Mouse (Mus musculus): ENCODE measurements around the gene Tmem9. TPM values are rescaled to one million over a fixed set of nuclear protein-coding genes. Genes with fewer than 3 reads are reported as not detected.

Tmem9 gene
- polyA plus RNA-seq, 2 experiments = 111 to 162 TPM

GRCm38 (mm10) chr1:135970486-135970885 lies 37.5 kb upstream of the Tmem9 start:
- no peak overlapping the region for H3K4me2 ChIP-seq (replicated peaks; ENCODE audit: low read depth, low read length, severe bottlenecking)
- WGBS = 50% methylated on average over 2 of the region's 2 CpGs
- TF ChIP-seq POLR2A (IDR thresholded peaks at IDR 0.05; ENCODE audit: borderline replicate concordance, extremely low read depth, insufficient read depth, insufficient read length) = no peak
- DNase-seq (ENCODE audit: low spot score) = no peak
- H3K4me1 ChIP-seq (ENCODE audit: control insufficient read depth, insufficient read depth, low read length) = no peaks in the 10 kb centered on the region
- H3K9me3 ChIP-seq (ENCODE audit: control insufficient read depth, low read length) = no peaks in the 10 kb centered on the region
- no peaks in the 10 kb centered on the region for H3K36me3 ChIP-seq (ENCODE audit: control insufficient read depth, insufficient read depth, low read length)
- no peak for ATAC-seq (ENCODE audit: low FRiP score, low read depth)
- H3K4me3 ChIP-seq (replicated peaks; ENCODE audit: low read length) = no peak overlapping the region
- no peaks in the 10 kb centered on the region for H3K27me3 ChIP-seq (ENCODE audit: control insufficient read depth, insufficient read depth, low read length)
- no peak overlapping the region for H3K27ac ChIP-seq (replicated peaks; ENCODE audit: low read depth, low read length)
- H3K9ac ChIP-seq (ENCODE audit: low read depth, low read length, severe bottlenecking) = no peak overlapping the region

- no peak for TF ChIP-seq POLR2A (IDR thresholded peaks at IDR 0.05; ENCODE audit: borderline replicate concordance, extremely low read depth, insufficient read depth, insufficient read length)
- H3K27ac ChIP-seq (replicated peaks; ENCODE audit: low read depth, low read length) = no peak overlapping the region
- no peaks in the 10 kb centered on the region for H3K36me3 ChIP-seq (ENCODE audit: control insufficient read depth, insufficient read depth, low read length)
- no peak overlapping the region for H3K4me2 ChIP-seq (replicated peaks; ENCODE audit: low read depth, low read length, severe bottlenecking)
- no peak overlapping the region for H3K9ac ChIP-seq (ENCODE audit: low read depth, low read length, severe bottlenecking)
- whole genome bisulfite sequencing = 92% methylated on average over 3 of the region's 3 CpGs
- H3K4me3 ChIP-seq (replicated peaks; ENCODE audit: low read length) = no peak overlapping the region
- no peaks in the 10 kb centered on the region for H3K4me1 ChIP-seq (ENCODE audit: control insufficient read depth, insufficient read depth, low read length)
- no peaks in the 10 kb centered on the region for H3K27me3 ChIP-seq (ENCODE audit: control insufficient read depth, insufficient read depth, low read length)
- ATAC-seq (ENCODE audit: low FRiP score, low read depth) = no peak
- H3K9me3 ChIP-seq (ENCODE audit: control insufficient read depth, low read length) = no peaks in the 10 kb centered on the region
- no peak for DNase-seq (ENCODE audit: low spot score)
Observed at GRCm38 (mm10) chr1:135972576-135972975, 35.4 kb upstream of the Tmem9 start.

- DNase-seq (ENCODE audit: low spot score) = no peak
- no peak overlapping the region for H3K4me2 ChIP-seq (replicated peaks; ENCODE audit: low read depth, low read length, severe bottlenecking)
- no peaks in the 10 kb centered on the region for H3K4me1 ChIP-seq (ENCODE audit: control insufficient read depth, insufficient read depth, low read length)
- H3K4me3 ChIP-seq (replicated peaks; ENCODE audit: low read length) = no peak overlapping the region
- no peaks in the 10 kb centered on the region for H3K36me3 ChIP-seq (ENCODE audit: control insufficient read depth, insufficient read depth, low read length)
- 0% methylated on average over 5 of the region's 5 CpGs for WGBS
- TF ChIP-seq POLR2A (IDR thresholded peaks at IDR 0.05; ENCODE audit: borderline replicate concordance, extremely low read depth, insufficient read depth, insufficient read length) = no peak
- no peak overlapping the region for H3K9ac ChIP-seq (ENCODE audit: low read depth, low read length, severe bottlenecking)
- H3K27me3 ChIP-seq (ENCODE audit: control insufficient read depth, insufficient read depth, low read length) = no peaks in the 10 kb centered on the region
- no peak for ATAC-seq (ENCODE audit: low FRiP score, low read depth)
- no peak overlapping the region for H3K27ac ChIP-seq (replicated peaks; ENCODE audit: low read depth, low read length)
- H3K9me3 ChIP-seq (ENCODE audit: control insufficient read depth, low read length) = no peaks in the 10 kb centered on the region
Observed at GRCm38 (mm10) chr1:135984105-135984504, 23.8 kb upstream of the Tmem9 start.

- no peak overlapping the region for H3K4me2 ChIP-seq (replicated peaks; ENCODE audit: low read depth, low read length, severe bottlenecking)
- H3K4me3 ChIP-seq (replicated peaks; ENCODE audit: low read length) = no peak overlapping the region
- no peak overlapping the region for H3K9ac ChIP-seq (ENCODE audit: low read depth, low read length, severe bottlenecking)
- no peaks in the 10 kb centered on the region for H3K36me3 ChIP-seq (ENCODE audit: control insufficient read depth, insufficient read depth, low read length)
- H3K27me3 ChIP-seq (ENCODE audit: control insufficient read depth, insufficient read depth, low read length) = no peaks in the 10 kb centered on the region
- no peak for TF ChIP-seq POLR2A (IDR thresholded peaks at IDR 0.05; ENCODE audit: borderline replicate concordance, extremely low read depth, insufficient read depth, insufficient read length)
- DNase-seq (ENCODE audit: low spot score) (no peak), ATAC-seq (ENCODE audit: low FRiP score, low read depth) (no peak)
- no peaks in the 10 kb centered on the region for H3K9me3 ChIP-seq (ENCODE audit: control insufficient read depth, low read length)
- H3K27ac ChIP-seq (replicated peaks; ENCODE audit: low read depth, low read length) = no peak overlapping the region
- no peaks in the 10 kb centered on the region for H3K4me1 ChIP-seq (ENCODE audit: control insufficient read depth, insufficient read depth, low read length)
Observed at GRCm38 (mm10) chr1:135989876-135990275, 18.1 kb upstream of the Tmem9 start.

GRCm38 (mm10) chr1:135993470-135993869 lies 14.5 kb upstream of the Tmem9 start:
- Histone ChIP-seq H3K9me3 (ENCODE audit: control insufficient read depth, low read length) (no peaks in the 10 kb centered on the region), H3K27me3 (ENCODE audit: control insufficient read depth, insufficient read depth, low read length) (no peaks in the 10 kb centered on the region), H3K4me3 (replicated peaks; ENCODE audit: low read length) (no peak overlapping the region), H3K4me2 (replicated peaks; ENCODE audit: low read depth, low read length, severe bottlenecking) (no peak overlapping the region), H3K4me1 (ENCODE audit: control insufficient read depth, insufficient read depth, low read length) (no peaks in the 10 kb centered on the region), H3K27ac (replicated peaks; ENCODE audit: low read depth, low read length) (no peak overlapping the region), H3K9ac (ENCODE audit: low read depth, low read length, severe bottlenecking) (no peak overlapping the region), H3K36me3 (ENCODE audit: control insufficient read depth, insufficient read depth, low read length) (no peaks in the 10 kb centered on the region)
- DNase-seq (ENCODE audit: low spot score) (no peak), ATAC-seq (ENCODE audit: low FRiP score, low read depth) (no peak)
- no peak for TF ChIP-seq POLR2A (IDR thresholded peaks at IDR 0.05; ENCODE audit: borderline replicate concordance, extremely low read depth, insufficient read depth, insufficient read length)
- 59% methylated on average over 4 of the region's 4 CpGs for WGBS

DNA sequence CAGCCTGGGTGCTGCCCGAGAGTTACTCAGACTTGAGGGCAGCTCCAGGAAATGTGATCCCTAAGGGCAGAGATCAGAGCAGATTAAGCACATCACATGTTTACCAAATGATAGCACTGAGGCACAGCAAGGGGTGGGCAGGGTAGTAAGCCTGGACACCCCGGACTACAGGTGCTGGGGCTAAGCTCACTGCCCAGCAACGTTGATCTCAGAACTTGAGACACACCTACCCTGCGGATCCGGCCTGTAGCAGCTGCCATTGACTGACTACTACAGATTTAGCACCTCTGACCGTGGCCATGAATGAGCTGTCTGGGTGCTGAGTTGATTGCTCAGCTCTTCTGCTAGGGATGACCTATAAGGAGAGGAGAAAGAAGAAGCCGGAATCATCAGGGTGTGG lies 10.4 kb upstream of the Tmem9 start:
- H3K9me3 ChIP-seq (ENCODE audit: control insufficient read depth, low read length) = no peaks in the 10 kb centered on the region
- H3K27ac ChIP-seq (replicated peaks; ENCODE audit: low read depth, low read length) = no peak overlapping the region
- no peak for TF ChIP-seq POLR2A (IDR thresholded peaks at IDR 0.05; ENCODE audit: borderline replicate concordance, extremely low read depth, insufficient read depth, insufficient read length)
- no peaks in the 10 kb centered on the region for H3K36me3 ChIP-seq (ENCODE audit: control insufficient read depth, insufficient read depth, low read length)
- H3K9ac ChIP-seq (ENCODE audit: low read depth, low read length, severe bottlenecking) = no peak overlapping the region
- ATAC-seq (ENCODE audit: low FRiP score, low read depth) (no peak), DNase-seq (ENCODE audit: low spot score) (no peak)
- H3K27me3 ChIP-seq (ENCODE audit: control insufficient read depth, insufficient read depth, low read length) = no peaks in the 10 kb centered on the region
- H3K4me1 ChIP-seq (ENCODE audit: control insufficient read depth, insufficient read depth, low read length) = no peaks in the 10 kb centered on the region
- H3K4me3 ChIP-seq (replicated peaks; ENCODE audit: low read length) = no peak overlapping the region
- H3K4me2 ChIP-seq (replicated peaks; ENCODE audit: low read depth, low read length, severe bottlenecking) = no peak overlapping the region
- 65% methylated on average over 7 of the region's 7 CpGs for WGBS
